Mouse (Mus musculus) embryonic fibroblast, embryonic 13.5 days (primary cell): ENCODE results near the gene Socs4.

Experiments
- CTCF ChIP-seq: IDR thresholded peaks from 2 replicates; pipeline ENCODE4 v1.5.1; 2011; ENCODE audit warnings: mild to moderate bottlenecking, control low read depth, low read length, moderate library complexity, borderline replicate concordance; ENCODE audit not compliant: insufficient read depth
- POLR2A ChIP-seq: IDR thresholded peaks from 2 replicates; pipeline ENCODE4 v1.6.1; 2011; ENCODE audit warnings: low read depth, mild to moderate bottlenecking, control low read depth, low read length, moderate library complexity

- TF ChIP-seq POLR2A (no peak), CTCF (no peak)
Measured at GRCm38 (mm10) chr14:47265829-47266228, 10.9 kb upstream of the Socs4 start.
